Mouse (Mus musculus): Measurements from ENCODE around the gene Tbc1d22b.
"Not testable (repeated sequence)": the region's sequence is repeated elsewhere in the genome, so short reads cannot be mapped to it uniquely, and the experiment has no call there.

Gene Tbc1d22b

DNA sequence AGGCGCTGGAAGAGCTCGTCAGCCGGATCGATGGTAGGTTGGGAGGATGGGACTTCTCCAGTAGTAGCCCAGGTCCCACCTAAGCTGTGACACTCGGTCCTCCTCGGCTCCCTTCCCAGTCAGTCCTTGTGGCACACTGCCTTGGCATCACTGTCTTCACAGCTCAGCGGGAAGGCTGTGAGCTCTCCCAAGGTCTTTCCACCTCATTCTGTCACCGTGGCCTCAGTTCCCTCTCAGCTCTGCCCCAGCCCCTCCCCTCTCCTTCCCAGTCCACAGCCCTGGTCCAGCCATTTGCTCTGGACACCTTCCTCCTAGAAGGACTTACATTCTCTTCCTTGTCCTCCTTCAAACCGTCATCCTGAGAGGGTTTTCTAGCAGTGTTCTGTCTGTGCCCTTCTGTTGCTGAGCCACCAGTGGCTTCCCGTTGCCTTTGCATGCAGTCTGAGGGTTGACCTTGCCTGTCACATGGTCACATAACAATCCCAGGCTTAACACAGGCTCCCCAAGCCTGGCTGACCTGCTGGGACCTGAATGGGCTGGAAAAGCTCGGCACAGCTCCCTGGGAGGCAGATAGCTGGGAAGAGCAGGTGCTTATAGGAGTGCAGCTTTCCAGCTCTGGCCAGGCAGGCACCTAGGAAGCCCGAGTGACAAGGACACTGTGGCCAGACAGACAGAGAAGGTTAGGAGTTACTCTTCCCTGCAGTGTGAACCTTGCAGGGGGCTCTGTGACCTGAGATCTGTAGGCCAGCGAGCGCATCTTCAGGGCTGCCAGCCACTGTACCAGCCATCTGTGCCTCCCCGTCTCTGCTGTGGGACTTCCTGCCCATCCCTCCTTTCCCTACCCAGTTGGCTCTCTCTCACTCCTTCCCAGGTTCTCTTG, 46.5 kb downstream of the Tbc1d22b start:
- no peak for DNase-seq (ENCODE audit: low spot score)

DNA sequence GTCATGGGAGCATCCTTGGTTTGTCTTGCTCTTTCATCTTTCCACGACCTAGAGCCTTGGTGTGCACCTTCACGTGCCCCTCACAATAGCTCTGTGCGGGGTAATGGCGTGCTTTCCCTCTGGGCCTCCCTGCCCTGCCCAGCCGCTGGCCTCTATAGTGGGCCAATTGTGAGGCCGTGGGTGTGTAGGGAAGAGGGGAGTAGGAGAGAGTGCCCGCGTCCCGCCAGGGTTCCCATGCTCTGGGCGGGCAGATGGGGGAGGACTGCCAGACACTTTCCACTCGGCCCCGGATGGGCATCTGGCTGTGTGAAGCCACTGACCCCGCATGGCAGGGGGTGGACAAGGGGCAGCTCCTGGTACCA, 47.2 kb downstream of the Tbc1d22b start:
- DNase-seq (ENCODE audit: low spot score) = no peak

DNA sequence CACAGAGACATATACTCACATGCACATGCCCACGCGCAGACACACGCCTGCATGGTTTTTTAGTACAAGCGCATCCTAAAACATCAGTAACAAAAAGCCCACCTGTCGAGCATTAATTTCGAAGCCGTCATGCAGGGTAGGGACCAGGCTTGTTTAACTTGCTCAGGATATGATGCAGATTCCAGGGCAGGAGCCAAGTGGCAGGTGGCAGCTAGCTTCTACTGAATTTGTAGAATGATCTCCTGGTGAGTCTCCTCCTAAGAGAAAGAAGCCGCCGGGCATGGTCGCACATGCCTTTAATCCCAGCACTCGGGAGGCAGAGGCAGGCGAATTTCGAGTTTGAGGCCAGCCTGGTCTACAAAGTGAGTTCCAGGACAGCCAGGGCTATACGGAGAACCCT, 49.5 kb downstream of the Tbc1d22b start:
- DNase-seq (ENCODE audit: low spot score) = no peak

DNA sequence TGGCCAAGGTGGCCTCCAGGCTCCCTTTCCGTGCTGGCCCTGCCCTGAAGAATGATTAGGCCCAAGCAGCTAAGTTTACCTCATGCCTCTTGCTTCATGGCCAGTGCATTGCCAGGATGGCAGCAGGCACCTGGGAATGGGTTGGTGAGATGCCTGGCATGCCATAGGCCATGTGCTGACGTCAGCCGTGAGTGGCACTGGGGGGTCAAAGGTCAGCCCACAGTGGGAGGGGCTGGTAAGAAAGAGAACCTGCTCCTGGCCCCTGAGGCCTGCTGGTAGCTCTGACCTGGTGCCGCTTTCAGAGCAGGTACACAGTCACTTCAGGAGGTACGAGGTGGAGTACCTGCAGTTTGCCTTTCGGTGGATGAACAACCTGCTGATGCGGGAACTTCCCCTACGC, 50.0 kb downstream of the Tbc1d22b start:
- no peak for DNase-seq (ENCODE audit: low spot score)

DNA sequence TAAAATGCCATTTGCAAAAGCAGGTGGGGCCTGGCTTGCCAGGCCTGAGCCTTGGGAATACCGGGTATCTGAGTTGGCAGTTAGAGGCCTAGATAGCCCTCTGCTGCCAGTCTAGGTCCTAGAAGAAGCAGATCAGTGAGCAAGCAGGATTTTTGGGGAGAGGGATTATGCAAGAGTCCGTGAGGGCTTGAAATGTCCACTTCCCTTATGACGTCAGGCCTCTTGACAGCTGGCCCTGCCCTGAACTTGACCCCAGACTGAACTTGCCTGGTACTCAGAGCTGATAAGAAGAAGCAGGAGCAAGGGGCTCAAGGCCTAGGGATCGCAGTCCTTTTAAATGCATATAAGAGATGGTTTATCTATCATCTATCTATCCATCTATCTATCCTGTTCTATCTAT, 51.8 kb downstream of the Tbc1d22b start:
- no peak for DNase-seq (ENCODE audit: low spot score)

DNA sequence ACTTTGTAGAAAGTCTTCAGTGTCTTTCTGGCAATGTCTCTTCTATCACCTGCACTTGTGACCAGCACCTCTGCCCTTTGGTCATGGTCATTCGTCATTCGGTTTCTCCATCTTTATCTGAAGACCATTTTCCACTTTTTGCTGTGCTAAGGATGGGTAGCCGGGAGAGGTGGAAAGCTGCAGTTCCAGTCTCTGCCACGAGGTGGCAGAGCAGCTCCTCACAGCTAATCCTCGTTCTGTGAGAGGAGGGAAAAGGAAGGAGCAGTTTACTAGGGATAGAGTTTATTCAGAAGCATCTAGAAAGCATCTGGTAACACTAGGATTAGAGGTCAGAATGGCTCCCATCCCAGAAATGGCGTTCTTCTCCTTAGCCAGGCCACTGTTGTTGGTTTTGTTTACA, 53.7 kb downstream of the Tbc1d22b start:
- DNase-seq (ENCODE audit: low spot score) = peak; percentile 62

DNA sequence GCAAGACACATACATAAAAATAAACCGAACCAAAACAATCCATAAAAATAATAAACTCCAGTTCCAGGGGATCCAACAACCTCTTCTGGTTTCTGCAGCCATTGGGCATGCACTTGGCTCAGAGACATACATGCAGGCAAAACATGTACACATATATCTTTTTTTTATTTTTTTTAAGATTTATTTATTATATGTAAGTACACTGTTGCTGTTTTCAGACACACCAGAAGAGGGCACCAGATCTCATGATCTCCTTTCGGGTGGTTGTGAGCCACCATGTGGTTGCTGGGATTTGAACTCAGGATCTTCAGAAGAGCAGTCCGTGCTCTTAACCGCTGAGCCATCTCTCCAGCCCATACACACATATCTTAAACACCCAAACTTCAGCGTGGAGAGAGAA, 63.9 kb downstream of the Tbc1d22b start:
- not testable (repeated sequence) for DNase-seq (ENCODE audit: low spot score)

DNA sequence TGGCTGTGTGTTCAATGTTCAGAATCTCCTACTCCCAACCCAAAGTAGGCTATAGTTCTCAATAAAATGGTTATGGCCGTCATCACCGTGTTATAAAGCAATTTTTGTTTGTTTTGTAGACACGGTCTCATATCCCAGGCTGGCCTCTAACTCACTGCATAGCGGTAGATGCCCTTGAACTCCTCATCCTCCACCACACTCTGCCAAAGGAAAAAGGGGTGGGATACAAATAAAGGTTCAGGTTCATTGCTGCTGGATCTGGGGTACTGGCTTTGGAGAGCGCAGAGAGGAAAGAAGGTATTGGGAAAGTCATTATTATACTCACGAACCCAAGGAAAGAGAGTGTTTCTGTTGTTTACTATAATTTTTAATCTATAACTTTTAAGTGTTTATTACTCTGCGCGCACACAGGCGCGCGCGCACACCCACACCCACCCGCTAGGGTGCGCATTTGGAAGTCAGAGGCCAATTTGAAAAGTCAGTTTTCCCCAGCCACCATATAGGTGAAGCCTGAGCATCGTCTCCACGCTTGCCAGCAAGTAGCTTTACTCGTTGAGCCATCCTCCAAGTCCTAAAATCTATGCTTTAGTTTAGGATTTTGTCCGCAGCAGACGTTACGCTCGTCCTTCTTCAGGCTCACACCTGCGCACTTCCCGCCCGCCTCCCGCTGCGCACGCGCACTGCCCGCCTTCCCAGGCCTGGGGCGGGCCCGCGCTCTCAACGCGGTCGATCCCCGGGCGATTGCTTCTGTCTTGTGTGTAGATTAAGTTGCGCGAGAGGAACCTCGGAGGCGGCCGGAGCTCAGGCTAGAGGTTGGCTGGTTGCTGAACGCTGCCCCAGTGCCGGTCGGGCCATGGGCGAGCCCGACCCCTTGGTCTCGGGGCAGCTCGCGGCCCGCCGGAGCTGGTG, 64.8 kb downstream of the Tbc1d22b start, which contains the start of the genes Rnf8 and Gm28043:
TSS of gene Rnf8 (plus strand) at position 676 of the 909 bp plus-strand sequence.
TSS of gene Gm28043 (plus strand) at position 762 of the 909 bp plus-strand sequence.
- DNase-seq (ENCODE audit: low spot score) = peak; percentile 93

DNA sequence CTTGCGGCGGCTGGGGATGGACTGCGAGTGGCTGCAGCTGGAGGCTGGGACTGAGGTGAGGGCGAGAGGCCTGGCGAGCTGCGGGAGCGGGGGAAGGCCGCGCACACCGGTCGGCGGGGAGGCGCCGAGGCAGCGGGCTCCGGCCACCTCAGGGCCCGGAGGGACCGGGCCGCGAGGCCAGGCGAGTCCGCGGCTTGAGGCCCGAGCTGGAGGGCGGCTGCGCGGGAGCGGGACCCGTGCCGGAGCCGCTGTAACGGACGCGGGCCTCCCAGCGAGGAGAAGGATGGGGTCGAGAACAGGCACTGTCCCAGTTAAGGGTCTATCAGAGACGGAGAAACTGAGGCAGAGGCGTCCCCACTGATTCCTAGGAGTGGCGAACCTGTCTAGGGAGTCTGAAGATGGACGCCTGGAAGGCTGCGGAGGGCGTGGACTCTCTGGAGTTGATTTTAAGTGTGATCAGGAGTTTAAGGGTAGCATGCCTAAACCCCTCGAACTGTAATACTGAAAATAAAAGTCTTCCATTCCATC, 65.5 kb downstream of the Tbc1d22b start:
- DNase-seq (ENCODE audit: low spot score) = peak; percentile 35

DNA sequence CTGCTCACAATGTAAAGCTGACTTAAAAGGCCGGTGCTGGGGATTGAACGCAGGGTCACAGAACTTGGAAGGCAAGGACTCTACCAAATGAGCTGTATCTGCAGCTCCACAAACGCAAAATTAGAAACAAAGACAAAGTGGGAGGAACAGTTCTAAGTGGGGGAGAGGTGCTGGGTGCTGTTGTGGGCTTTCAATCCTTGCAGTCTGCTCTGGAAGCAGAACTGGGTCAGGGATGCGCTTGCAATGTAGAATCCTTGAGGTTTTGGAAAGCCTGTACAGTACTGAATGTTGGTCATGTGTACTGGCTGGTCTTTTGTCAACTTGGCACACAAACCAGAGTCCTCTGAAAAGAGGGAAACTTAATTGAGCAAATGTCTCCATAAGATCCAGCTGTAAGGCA, 66.0 kb downstream of the Tbc1d22b start:
- no peak for DNase-seq (ENCODE audit: low spot score)

DNA sequence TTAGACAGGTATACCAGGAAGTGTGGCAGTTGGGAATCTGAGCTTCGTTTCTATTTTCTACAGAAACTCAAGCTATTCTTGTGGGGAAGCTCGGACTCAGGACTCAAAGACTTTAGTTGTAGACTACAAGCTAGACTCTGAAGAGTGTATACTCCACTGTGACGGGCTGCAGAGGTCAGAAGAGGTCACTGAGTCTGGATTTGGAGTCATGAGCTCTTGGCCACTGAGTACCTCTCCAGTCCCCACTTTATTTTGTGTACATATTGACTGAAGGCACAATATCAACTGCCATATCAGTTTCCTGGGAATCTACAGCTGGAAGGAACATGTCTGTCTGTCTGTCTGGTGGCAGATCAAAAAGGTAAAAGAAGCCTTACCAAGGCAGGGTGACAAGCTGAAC, 69.6 kb downstream of the Tbc1d22b start:
- no peak for DNase-seq (ENCODE audit: low spot score)

DNA sequence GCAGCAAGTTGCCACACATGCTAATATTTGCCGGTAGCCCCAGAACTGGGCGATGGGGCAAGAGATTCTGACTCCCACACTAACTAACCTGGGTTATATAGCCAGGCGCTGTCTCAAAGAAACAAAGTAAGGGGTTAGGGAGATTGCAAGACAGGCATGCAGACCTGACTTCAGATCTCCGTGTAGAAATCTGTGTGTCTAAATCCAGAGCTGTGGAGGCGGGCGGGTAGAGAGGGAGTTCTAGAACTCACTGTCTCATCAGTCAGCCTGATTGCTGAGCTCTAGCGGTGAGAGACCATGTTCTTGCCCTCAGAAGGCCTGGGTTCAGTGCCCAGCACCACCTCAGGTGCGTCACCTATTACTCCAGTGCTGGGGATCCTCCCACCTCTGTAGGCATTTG, 73.9 kb downstream of the Tbc1d22b start:
- DNase-seq (ENCODE audit: low spot score) = no peak

DNA sequence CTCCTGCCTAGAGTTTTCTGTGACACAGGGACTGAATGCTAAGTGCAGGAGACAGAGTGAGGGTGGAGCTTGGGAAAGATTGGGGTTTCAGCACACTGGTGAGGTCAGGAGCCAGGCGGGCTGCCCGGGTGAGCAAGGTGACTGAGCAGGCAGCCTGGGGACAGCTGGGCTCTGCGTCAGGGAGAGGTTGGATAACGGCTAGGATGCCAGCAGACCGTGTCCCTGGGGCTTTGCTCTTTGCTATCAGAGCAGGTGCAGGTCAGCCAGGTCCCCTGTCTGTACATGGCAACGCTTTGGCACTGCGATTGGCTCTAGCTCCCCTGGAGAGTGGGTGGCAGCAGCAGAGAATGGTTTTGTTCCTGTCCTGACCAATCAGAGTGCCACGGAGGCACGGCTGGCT, 77.7 kb downstream of the Tbc1d22b start:
- no peak for DNase-seq (ENCODE audit: low spot score)

DNA sequence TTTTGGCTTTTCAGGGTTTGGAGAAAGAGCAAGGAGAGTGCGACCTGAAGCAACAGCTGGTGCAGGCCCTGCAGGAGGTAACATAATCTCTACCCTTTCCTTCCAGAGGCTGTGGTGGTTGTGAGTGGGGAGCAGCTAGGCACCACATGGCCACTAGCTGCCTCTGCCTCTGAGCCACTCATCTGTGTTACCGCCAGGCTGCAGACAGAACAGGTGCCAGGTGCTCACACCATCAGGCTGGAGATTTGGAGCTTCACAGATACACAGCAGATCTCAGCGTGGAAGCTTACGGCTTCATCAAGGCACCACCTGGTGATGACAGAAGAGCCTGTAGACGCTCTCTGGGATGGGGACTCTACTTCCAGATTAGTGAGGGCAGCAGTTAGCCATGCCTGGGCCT, 79.4 kb downstream of the Tbc1d22b start:
- no peak for DNase-seq (ENCODE audit: low spot score)

DNA sequence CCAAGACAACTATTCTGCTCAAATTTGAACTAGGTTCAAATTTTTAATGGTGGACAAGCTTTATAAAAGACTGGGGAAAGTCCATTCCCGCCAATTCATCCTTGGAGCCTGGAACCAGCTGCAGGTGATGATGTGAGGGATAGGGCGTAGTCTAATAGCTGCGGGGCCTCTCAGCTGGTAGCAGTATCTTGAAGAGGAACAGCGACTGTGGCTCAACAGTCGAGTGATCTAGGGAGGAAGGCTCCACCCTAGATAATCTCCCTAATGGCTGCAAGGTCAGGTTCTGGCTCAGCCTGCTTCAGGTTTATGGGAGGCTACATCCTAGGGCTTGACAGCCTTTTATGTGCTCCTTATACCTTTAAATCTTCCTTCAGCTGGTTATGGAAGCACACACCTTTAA, 80.0 kb downstream of the Tbc1d22b start:
- DNase-seq (ENCODE audit: low spot score) = no peak

DNA sequence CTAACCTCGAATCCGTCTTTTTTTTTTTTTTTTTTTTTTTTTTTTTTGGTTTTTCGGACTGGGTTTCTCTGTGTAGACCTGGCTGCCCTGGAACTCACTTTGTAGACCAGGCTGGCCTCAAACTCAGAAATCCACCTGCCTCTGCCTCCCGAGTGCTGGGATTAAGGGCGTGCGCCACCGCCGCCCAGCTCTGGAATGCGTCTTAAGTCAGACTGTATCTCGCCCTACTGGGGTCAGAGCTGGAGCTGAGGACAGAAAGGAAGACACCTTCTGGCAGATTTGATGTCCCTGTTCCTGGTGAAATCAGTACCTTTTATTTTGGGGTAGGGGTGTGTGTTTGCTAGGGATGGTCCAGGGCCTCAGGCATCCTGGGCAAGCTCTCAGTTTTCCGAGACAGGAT, 82.7 kb downstream of the Tbc1d22b start:
- DNase-seq (ENCODE audit: low spot score) = no peak

DNA sequence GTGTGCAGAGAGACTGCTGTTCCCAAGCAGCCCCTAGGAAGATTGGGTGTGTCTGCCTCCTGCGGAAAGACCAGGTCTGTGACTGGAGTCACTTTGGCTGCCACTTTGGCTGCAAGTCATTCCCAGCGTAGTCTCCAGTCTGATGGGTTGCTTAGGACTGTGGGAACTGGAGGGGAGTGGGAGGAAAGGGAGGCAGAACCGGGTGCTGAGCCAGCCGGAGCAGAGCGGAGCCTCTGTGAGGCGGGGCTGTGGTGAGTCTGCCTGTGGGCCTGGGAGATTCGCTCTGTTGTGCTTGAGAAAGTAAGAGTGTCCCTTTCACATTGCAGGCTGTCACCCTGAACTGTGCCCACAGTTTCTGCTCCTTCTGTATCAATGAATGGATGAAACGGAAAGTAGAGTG, 85.9 kb downstream of the Tbc1d22b start:
- no peak for DNase-seq (ENCODE audit: low spot score)

DNA sequence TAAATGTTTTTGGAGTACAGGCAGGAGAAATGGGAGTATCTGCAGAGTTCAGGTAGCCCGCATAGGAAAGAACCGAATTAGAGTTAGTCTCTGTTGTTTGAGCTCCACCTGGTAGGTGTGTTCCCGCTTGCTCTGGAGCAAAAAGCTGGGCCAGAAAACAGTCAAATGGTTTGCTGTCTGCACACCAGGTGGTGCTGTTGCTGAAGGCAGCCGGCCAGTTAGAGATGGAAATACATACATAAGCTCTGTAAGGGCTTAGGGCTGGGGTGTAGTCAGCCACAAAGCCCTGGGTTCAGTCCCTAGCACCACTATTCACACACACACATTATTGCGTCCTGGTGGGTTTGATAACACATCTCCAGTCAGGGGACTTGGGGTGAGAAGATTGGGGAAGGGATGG, 86.5 kb downstream of the Tbc1d22b start:
- DNase-seq (ENCODE audit: low spot score) = no peak

DNA sequence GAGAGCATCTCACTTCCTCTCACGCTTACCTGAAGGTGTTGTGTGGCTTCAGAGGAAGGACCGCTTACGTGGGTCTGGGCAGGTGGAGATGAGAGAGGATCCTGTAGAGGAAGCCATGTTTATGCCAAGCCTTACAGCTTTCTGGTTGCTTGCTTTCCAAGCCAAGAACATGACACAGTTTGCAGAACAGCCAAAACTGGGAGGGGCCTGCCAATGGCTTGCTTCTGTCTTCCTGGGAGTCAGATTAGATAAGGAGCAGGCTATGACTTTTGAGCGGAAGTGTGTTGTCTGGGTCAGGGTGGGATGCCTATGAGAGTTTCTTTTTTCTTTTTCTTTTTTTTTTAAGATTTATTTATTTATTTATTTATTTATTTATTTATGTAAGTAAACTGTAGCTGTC, 87.8 kb downstream of the Tbc1d22b start:
- DNase-seq (ENCODE audit: low spot score) = no peak

DNA sequence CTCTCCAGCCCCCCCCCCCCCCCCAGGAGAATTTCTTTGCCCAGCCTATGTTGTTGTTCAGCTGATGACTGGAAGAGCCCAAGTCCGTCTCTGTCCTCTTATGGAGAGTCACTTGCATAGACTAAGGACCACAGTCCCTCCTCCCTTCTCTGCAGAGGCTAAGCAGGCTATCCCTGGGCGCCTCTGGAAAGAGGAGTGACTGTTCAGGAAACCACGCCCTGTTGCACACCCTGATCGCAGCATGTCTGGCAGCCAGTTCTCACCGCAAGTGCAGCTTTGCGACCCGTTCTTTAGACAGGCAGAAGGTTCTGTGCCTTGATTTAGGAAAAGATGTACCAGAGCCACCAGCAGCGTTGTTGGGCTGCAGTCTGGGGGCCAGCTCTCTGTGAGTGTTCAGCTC, 88.3 kb downstream of the Tbc1d22b start:
- DNase-seq (ENCODE audit: low spot score) = no peak

DNA sequence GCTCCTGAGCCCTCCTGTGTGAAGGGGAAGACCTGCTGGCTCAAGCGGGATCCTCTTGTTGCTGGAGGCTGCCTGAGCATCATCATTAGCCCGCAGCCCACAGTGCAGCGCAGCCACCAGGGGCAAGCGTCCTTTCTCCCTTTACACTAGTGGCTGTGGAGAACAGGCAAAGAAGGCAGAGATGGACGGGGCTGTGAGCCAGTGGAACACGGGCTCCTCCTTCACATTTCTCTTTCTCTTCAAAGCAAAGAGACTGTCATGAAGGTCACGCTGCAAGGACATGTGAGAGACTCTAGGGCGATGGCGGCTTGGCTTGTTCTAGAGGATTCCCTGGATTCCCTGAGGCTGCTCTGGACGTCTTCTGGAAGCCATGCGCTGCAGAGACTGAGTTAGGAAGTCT, 91.4 kb downstream of the Tbc1d22b start:
- no peak for DNase-seq (ENCODE audit: low spot score)

DNA sequence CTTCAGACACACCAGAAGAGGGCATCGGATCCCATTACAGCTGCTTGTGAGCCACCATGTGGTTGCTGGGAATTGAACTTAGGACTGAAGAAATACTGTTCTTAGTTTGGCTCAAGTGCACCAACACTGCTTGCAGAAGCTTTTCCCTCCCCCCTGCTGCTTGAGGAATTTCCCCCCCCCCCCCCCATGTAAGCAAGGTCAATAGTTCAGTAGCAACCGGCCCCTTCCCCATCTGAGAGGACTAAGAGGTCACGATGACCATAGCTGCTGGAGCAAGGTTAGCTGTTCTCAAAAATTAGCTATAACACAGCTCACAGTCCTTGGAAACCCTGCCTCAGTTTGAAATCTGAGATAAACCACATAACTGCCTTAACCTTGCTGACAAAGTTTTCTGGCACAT, 92.6 kb downstream of the Tbc1d22b start:
- DNase-seq (ENCODE audit: low spot score) = no peak

Measured in spleen, adult 12 weeks (tissue).